Mouse (Mus musculus): ENCODE results near the gene Nupl1. TPM values are rescaled to one million over a fixed set of nuclear protein-coding genes. Genes with fewer than 3 reads are reported as not detected.

Gene Nupl1
- total and polyA plus RNA-seq, 2 experiments: not detected

DNA sequence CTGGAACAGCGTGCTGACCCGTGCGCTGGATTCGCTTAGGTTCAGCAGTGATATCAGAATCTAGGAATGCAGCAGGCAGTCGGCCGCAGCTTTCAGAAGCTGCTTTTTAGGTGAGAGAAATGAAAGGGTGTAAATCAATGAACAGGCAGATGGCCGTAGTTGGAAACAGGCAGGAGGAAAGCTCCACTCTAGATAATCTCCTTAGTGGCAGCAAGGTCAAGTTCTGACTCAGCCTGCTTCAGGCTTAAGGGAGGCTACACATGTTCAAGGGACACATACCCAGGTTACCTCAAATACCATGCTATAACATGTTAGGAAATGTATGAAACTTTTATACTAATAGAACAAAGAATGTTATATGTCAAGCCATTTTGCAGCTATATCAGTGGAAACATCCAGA is 11.1 kb upstream of the Nupl1 start:
- Histone ChIP-seq H3K4me3 (ENCODE audit: insufficient read depth, low read depth, low read length) (no peak overlapping the region), H3K79me2 (ENCODE audit: control insufficient read depth, insufficient read depth, low read length) (no peaks in the 10 kb centered on the region; the same call in 1 of the 2 replicates), H3K27ac (replicated peaks; ENCODE audit: insufficient read depth, low read depth, low read length) (no peak overlapping the region), H3K9ac (ENCODE audit: low read depth, low read length) (no peak overlapping the region), H3K27me3 (ENCODE audit: control insufficient read depth, insufficient read depth, low read length) (no peaks in the 10 kb centered on the region), H3K36me3 (ENCODE audit: control insufficient read depth, insufficient read depth, low read length) (no peaks in the 10 kb centered on the region), H3K4me1 (ENCODE audit: control insufficient read depth, insufficient read depth, low read length) (no peaks in the 10 kb centered on the region)
- no peak for DNase-seq (ENCODE audit: extremely low read depth, low read depth, low spot score)
- TF ChIP-seq POLR2A (IDR thresholded peaks at IDR 0.05; ENCODE audit: extremely low read depth, insufficient read depth, low read length) (no peak), CTCF (IDR thresholded peaks at IDR 0.05; ENCODE audit: low read depth, low read length) (no peak)
- 82% methylated on average over 7 of the region's 7 CpGs for WGBS

DNA sequence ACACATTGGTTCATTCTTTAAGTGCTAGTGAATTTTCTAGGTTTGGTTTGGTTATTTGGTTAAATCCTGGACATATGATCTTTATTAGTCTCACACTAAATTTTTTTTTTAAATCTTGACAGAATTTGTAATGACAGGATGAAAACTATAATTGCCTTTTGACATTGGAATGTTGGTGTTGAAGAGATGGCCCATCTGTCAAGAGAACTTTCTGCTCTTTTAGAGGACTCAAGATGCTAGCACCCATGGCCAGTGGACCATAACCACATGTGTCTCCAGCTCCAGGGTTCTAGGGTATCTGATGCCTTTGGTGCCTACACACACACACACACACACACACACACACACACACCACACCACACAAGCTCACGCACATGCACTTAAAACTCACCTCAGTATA is 6.6 kb upstream of the Nupl1 start:
- no peaks in the 10 kb centered on the region for H3K27me3 ChIP-seq (ENCODE audit: control insufficient read depth, insufficient read depth, low read length)
- no peak overlapping the region for H3K9ac ChIP-seq (ENCODE audit: low read depth, low read length)
- no peak overlapping the region for H3K27ac ChIP-seq (replicated peaks; ENCODE audit: insufficient read depth, low read depth, low read length)
- 92% methylated on average over 1 of the region's 1 CpGs for WGBS
- DNase-seq (ENCODE audit: extremely low read depth, low read depth, low spot score): no peak
- H3K4me1 ChIP-seq (ENCODE audit: control insufficient read depth, insufficient read depth, low read length): no peaks in the 10 kb centered on the region
- no peak overlapping the region for H3K4me3 ChIP-seq (ENCODE audit: insufficient read depth, low read depth, low read length)
- H3K36me3 ChIP-seq (ENCODE audit: control insufficient read depth, insufficient read depth, low read length): no peaks in the 10 kb centered on the region
- no peaks in the 10 kb centered on the region for H3K79me2 ChIP-seq (ENCODE audit: control insufficient read depth, insufficient read depth, low read length)
- no peak for TF ChIP-seq CTCF (IDR thresholded peaks at IDR 0.05; ENCODE audit: low read depth, low read length)
- no peak for TF ChIP-seq POLR2A (IDR thresholded peaks at IDR 0.05; ENCODE audit: extremely low read depth, insufficient read depth, low read length)

DNA sequence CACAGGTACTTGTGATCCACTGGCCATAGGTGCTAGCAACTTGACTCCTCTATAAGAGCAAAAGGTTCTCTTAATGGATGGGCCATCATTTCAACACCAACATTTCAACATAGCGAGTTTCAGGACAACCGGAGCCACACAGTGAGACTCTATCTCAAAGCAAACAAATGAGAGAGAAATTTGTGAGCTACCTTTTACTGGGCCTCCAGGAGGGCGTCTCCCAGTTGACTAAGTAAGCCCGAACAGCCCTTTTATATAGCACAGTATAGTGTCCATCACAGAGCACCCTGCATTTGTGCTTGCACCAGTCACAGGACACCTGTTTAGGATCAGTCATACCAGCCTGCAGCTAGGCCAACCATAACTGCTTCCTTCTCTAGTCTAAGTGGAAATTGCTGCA is 5.9 kb upstream of the Nupl1 start:
- Histone ChIP-seq H3K9ac (ENCODE audit: low read depth, low read length) (no peak overlapping the region), H3K36me3 (ENCODE audit: control insufficient read depth, insufficient read depth, low read length) (no peaks in the 10 kb centered on the region), H3K4me1 (ENCODE audit: control insufficient read depth, insufficient read depth, low read length) (peaks cover 4% of the 10 kb centered on the region), H3K27ac (replicated peaks; ENCODE audit: insufficient read depth, low read depth, low read length) (no peak overlapping the region), H3K4me3 (ENCODE audit: insufficient read depth, low read depth, low read length) (no peak overlapping the region), H3K79me2 (ENCODE audit: control insufficient read depth, insufficient read depth, low read length) (no peaks in the 10 kb centered on the region), H3K27me3 (ENCODE audit: control insufficient read depth, insufficient read depth, low read length) (no peaks in the 10 kb centered on the region)
- WGBS: 51% methylated on average over 4 of the region's 4 CpGs
- no peak for TF ChIP-seq CTCF (IDR thresholded peaks at IDR 0.05; ENCODE audit: low read depth, low read length)
- no peak for TF ChIP-seq POLR2A (IDR thresholded peaks at IDR 0.05; ENCODE audit: extremely low read depth, insufficient read depth, low read length)
- DNase-seq (ENCODE audit: extremely low read depth, low read depth, low spot score): no peak

DNA sequence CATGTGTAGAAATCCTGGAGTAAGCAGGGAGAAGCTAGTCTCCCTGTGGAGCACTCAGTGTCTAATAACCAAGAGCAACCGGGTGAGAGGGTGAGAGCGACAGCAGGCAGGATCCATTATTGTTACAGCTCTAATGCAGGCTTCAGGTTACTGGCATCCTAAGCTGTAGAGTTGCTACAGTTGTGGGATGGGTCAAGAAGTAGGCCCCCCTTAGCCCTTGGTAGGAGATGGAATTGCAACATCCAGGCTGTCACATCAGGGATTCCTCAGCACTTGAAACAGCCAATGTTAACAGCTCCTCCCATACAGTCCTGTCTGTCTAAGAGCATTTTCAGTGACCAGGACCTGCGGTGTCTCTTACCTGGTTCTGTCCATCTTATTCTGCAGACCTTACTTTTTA is 5.1 kb upstream of the Nupl1 start:
- Histone ChIP-seq H3K27me3 (ENCODE audit: control insufficient read depth, insufficient read depth, low read length) (no peaks in the 10 kb centered on the region), H3K27ac (replicated peaks; ENCODE audit: insufficient read depth, low read depth, low read length) (no peak overlapping the region), H3K36me3 (ENCODE audit: control insufficient read depth, insufficient read depth, low read length) (no peaks in the 10 kb centered on the region), H3K79me2 (ENCODE audit: control insufficient read depth, insufficient read depth, low read length) (no peaks in the 10 kb centered on the region), H3K4me1 (ENCODE audit: control insufficient read depth, insufficient read depth, low read length) (peaks cover 4% of the 10 kb centered on the region), H3K9ac (ENCODE audit: low read depth, low read length) (no peak overlapping the region), H3K4me3 (ENCODE audit: insufficient read depth, low read depth, low read length) (no peak overlapping the region)
- no peak for TF ChIP-seq POLR2A (IDR thresholded peaks at IDR 0.05; ENCODE audit: extremely low read depth, insufficient read depth, low read length)
- TF ChIP-seq CTCF (IDR thresholded peaks at IDR 0.05; ENCODE audit: low read depth, low read length): no peak
- DNase-seq (ENCODE audit: extremely low read depth, low read depth, low spot score): no peak
- WGBS: 77% methylated on average over 3 of the region's 3 CpGs

DNA sequence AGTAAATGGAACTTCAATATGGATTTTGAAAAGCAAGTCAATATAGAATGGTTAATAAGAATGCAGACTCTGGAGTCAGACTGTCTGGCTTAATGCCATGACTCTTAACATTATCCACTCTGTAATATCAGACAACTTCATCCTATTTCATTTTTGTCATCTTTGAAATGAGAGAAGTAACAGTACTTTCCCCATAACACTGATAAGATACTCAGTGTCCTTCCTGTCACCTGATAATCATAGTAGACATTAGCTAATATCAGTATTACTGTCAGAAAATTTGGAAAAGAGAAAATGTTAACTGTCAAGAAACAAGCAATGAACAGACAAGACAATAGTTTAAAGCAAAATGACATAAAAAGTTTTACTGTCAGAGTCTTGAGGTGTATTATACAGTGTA is 3.5 kb upstream of the Nupl1 start:
- no peak for TF ChIP-seq POLR2A (IDR thresholded peaks at IDR 0.05; ENCODE audit: extremely low read depth, insufficient read depth, low read length)
- no peak for TF ChIP-seq CTCF (IDR thresholded peaks at IDR 0.05; ENCODE audit: low read depth, low read length)
- DNase-seq (ENCODE audit: extremely low read depth, low read depth, low spot score): no peak
- Histone ChIP-seq H3K4me3 (ENCODE audit: insufficient read depth, low read depth, low read length) (no peak overlapping the region), H3K27ac (replicated peaks; ENCODE audit: insufficient read depth, low read depth, low read length) (no peak overlapping the region), H3K27me3 (ENCODE audit: control insufficient read depth, insufficient read depth, low read length) (no peaks in the 10 kb centered on the region), H3K79me2 (ENCODE audit: control insufficient read depth, insufficient read depth, low read length) (peaks cover 6% of the 10 kb centered on the region; the same call in 1 of the 2 replicates), H3K9ac (ENCODE audit: low read depth, low read length) (no peak overlapping the region), H3K36me3 (ENCODE audit: control insufficient read depth, insufficient read depth, low read length) (no peaks in the 10 kb centered on the region), H3K4me1 (ENCODE audit: control insufficient read depth, insufficient read depth, low read length) (peaks cover 7% of the 10 kb centered on the region)

DNA sequence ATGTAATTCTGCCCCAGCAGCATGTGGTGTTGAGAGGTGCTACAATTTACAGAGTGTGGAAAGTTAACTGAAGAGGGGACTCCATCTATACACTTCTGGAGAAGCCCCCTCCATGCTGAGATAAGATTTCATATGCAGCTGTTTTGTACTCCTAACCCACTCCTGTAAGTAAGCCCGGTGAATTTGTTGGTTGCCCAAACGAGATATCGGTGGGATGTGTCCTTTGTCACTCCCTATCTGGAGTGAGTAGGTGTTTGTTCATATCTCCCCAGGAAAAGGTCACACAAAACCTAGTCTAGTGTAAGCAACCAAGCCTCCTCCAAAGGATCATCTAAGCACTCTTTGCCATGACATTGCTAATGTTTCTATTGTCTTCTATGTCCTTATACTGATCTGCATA is 2.2 kb upstream of the Nupl1 start:
- Histone ChIP-seq H3K27ac (replicated peaks; ENCODE audit: insufficient read depth, low read depth, low read length) (no peak overlapping the region), H3K9ac (ENCODE audit: low read depth, low read length) (no peak overlapping the region), H3K4me3 (ENCODE audit: insufficient read depth, low read depth, low read length) (no peak overlapping the region), H3K4me1 (ENCODE audit: control insufficient read depth, insufficient read depth, low read length) (peaks cover 8% of the 10 kb centered on the region), H3K36me3 (ENCODE audit: control insufficient read depth, insufficient read depth, low read length) (no peaks in the 10 kb centered on the region), H3K79me2 (ENCODE audit: control insufficient read depth, insufficient read depth, low read length) (peaks cover 13% of the 10 kb centered on the region; the same call in 1 of the 2 replicates), H3K27me3 (ENCODE audit: control insufficient read depth, insufficient read depth, low read length) (no peaks in the 10 kb centered on the region)
- no peak for TF ChIP-seq CTCF (IDR thresholded peaks at IDR 0.05; ENCODE audit: low read depth, low read length)
- 90% methylated on average over 3 of the region's 3 CpGs for WGBS
- no peak for DNase-seq (ENCODE audit: extremely low read depth, low read depth, low spot score)
